Mouse (Mus musculus): ENCODE results near the gene Hnrnpa1.

Gene Hnrnpa1

GRCm38 (mm10) chr15:103241071-103242018, 1.1 kb downstream of the Hnrnpa1 start:
- peak; percentile 83 for DNase-seq

GRCm38 (mm10) chr15:103242885-103243284, 2.7 kb downstream of the Hnrnpa1 start:
- DNase-seq: peak; percentile 93

- peak; percentile 86 for DNase-seq
Measured at GRCm38 (mm10) chr15:103245616-103246015, 5.4 kb downstream of the Hnrnpa1 start.

- peak; percentile 87 for DNase-seq
Measured at GRCm38 (mm10) chr15:103247078-103247781, 7.0 kb downstream of the Hnrnpa1 start.

- no peak for DNase-seq
Measured at GRCm38 (mm10) chr15:103247782-103248400, 7.7 kb downstream of the Hnrnpa1 start.

GRCm38 (mm10) chr15:103248401-103249313, 8.4 kb downstream of the Hnrnpa1 start:
- peak; percentile 90 for DNase-seq

GRCm38 (mm10) chr15:103249511-103249910, 9.3 kb downstream of the Hnrnpa1 start:
- peak; percentile 59 for DNase-seq

- DNase-seq: peak; percentile 93
Measured at GRCm38 (mm10) chr15:103250195-103250740, 10.0 kb downstream of the Hnrnpa1 start.

- peak; percentile 70 for DNase-seq
Measured at GRCm38 (mm10) chr15:103251595-103251994, 11.4 kb downstream of the Hnrnpa1 start.

- DNase-seq: peak; percentile 55
Measured at GRCm38 (mm10) chr15:103252660-103253059, 12.4 kb downstream of the Hnrnpa1 start.

GRCm38 (mm10) chr15:103253352-103253751, 13.1 kb downstream of the Hnrnpa1 start:
- no peak for DNase-seq

- DNase-seq: peak; percentile 93
Measured at GRCm38 (mm10) chr15:103255169-103255568, 14.9 kb downstream of the Hnrnpa1 start.

- no peak for DNase-seq
Measured at GRCm38 (mm10) chr15:103256210-103256986, 16.2 kb downstream of the Hnrnpa1 start.

- DNase-seq: peak; percentile 99
Measured at GRCm38 (mm10) chr15:103257790-103258728, 17.8 kb downstream of the Hnrnpa1 start, which contains the start of gene Nfe2. Nfe2 (minus strand) TSS chr15:103258403.

GRCm38 (mm10) chr15:103259162-103259561, 18.9 kb downstream of the Hnrnpa1 start:
- no peak for DNase-seq

- DNase-seq: no peak
Measured at GRCm38 (mm10) chr15:103259989-103260388, 19.8 kb downstream of the Hnrnpa1 start.

GRCm38 (mm10) chr15:103264794-103265193, 24.6 kb downstream of the Hnrnpa1 start:
- DNase-seq: no peak

- no peak for DNase-seq
Measured at GRCm38 (mm10) chr15:103268903-103269302, 28.7 kb downstream of the Hnrnpa1 start.

GRCm38 (mm10) chr15:103272419-103273279, 32.4 kb downstream of the Hnrnpa1 start, which contains the start of gene Copz1:
Copz1 (plus strand) TSS chr15:103272714.
- peak; percentile 100 for DNase-seq

Data from heart, adult 11 months (tissue).